Mouse (Mus musculus) E14TG2a.4 (cell line): ENCODE data around the gene Eid2b.

Experiments used
- CTCF ChIP-seq: conservative IDR thresholded peaks from 2 replicates; pipeline ENCODE4 v1.5.1; 2014; ENCODE audit warnings: low read length
- NANOG ChIP-seq: IDR thresholded peaks from 2 replicates; pipeline ENCODE4 v1.6.1; 2014; ENCODE audit warnings: borderline replicate concordance, low read length, mixed read lengths
- POU5F1 ChIP-seq: IDR thresholded peaks from 2 replicates; pipeline ENCODE4 v1.6.1; 2014; ENCODE audit warnings: low read length, borderline replicate concordance

- TF ChIP-seq CTCF (no peak), POU5F1 (no peak), NANOG (no peak)
These were observed 41.2 kb downstream of the Eid2b start for GRCm38 (mm10) chr7:28318714-28319113.
